Mouse (Mus musculus) CH12.LX (cell line): ENCODE data around the gene Hist1h3g. TPM values are rescaled to one million over a fixed set of nuclear protein-coding genes. Genes with fewer than 3 reads are reported as not detected.

Experiments used
- DNase-seq: peaks from one replicate; pipeline ENCODE4 v3.0.0-alpha.2; 2013; ENCODE audit errors: extremely low read depth
- H3K27ac ChIP-seq: 2 replicates; pipeline ENCODE4 v1.5.1; 2012; ENCODE audit warnings: low read depth, mild to moderate bottlenecking, control low read depth, moderate library complexity; ENCODE audit not compliant: insufficient read depth
- H3K27me3 ChIP-seq: replicated peaks from 2 replicates; pipeline ENCODE3; 2012; ENCODE audit warnings: inconsistent platforms
- H3K36me3 ChIP-seq, 2 experiments: replicated peaks in 1 of 2; 2 replicates each; pipeline versions ENCODE3 to v1.6.1; 2012; ENCODE audit warnings: inconsistent platforms in 1 of 2, low read length in 1 of 2, mild to moderate bottlenecking in 1 of 2, mixed read lengths in 1 of 2, moderate library complexity in 1 of 2; ENCODE audit not compliant: control insufficient read depth in 1 of 2, insufficient read depth in 1 of 2
- H3K4me1 ChIP-seq, 2 experiments: 2 replicates each; pipeline ENCODE4 v1.6.1; 2012; ENCODE audit warnings: inconsistent platforms in 1 of 2, moderate library complexity in 1 of 2; ENCODE audit not compliant: insufficient read depth in 2 of 2, control insufficient read depth in 1 of 2
- H3K4me2 ChIP-seq: 2 replicates; pipeline ENCODE4 v1.6.1; 2012; ENCODE audit warnings: low read depth, mild to moderate bottlenecking, control low read depth; ENCODE audit not compliant: poor library complexity, insufficient read depth, severe bottlenecking
- H3K4me3 ChIP-seq, 3 experiments: fragments of 150-350 bp in 1 of 3; sonication (generic) in 1 of 3; replicated peaks in 1 of 3; 2 replicates each; pipeline versions ENCODE3 to v1.5.1; 2011 to 2012; ENCODE audit warnings: low read depth in 2 of 3, low read length in 2 of 3, mild to moderate bottlenecking in 2 of 3, moderate library complexity in 2 of 3, control low read depth in 1 of 3, improper control_type of control experiment in 1 of 3, inconsistent platforms in 1 of 3, mixed read lengths in 1 of 3; ENCODE audit not compliant: poor library complexity in 1 of 3
- H3K79me2 ChIP-seq: replicated peaks from 2 replicates; pipeline ENCODE4 v1.6.1; 2012; ENCODE audit warnings: mild to moderate bottlenecking, moderate library complexity; ENCODE audit not compliant: control insufficient read depth, poor library complexity, insufficient read depth, severe bottlenecking; ENCODE audit errors: extremely low read depth
- H3K9ac ChIP-seq: 2 replicates; pipeline ENCODE4 v1.6.1; 2012; ENCODE audit warnings: low read depth, mild to moderate bottlenecking, control low read depth, moderate library complexity; ENCODE audit not compliant: insufficient read depth
- H3K9me3 ChIP-seq: replicated peaks from 2 replicates; pipeline ENCODE3; 2012; ENCODE audit warnings: low read length, inconsistent platforms, mixed read lengths
- BHLHE40 ChIP-seq: IDR thresholded peaks from 2 replicates; pipeline ENCODE4 v1.6.1; 2011; ENCODE audit warnings: mild to moderate bottlenecking, low read depth, low read length, improper control_type of control experiment
- CHD1 ChIP-seq: IDR thresholded peaks from 2 replicates; pipeline ENCODE4 v1.6.1; 2012; ENCODE audit warnings: low read depth, low read length, improper control_type of control experiment, inconsistent platforms
- CHD2 ChIP-seq: IDR thresholded peaks from 2 replicates; pipeline ENCODE4 v1.6.1; 2011; ENCODE audit warnings: low read length, improper control_type of control experiment
- CTCF ChIP-seq, 2 experiments: IDR thresholded peaks in 1 of 2; conservative IDR thresholded peaks in 1 of 2; 2 replicates each; pipeline ENCODE4 v1.5.1; 2011 to 2012; ENCODE audit warnings: low read depth in 2 of 2, low read length in 2 of 2, improper control_type of control experiment in 1 of 2, inconsistent platforms in 1 of 2, mild to moderate bottlenecking in 1 of 2, moderate library complexity in 1 of 2
- E2F4 ChIP-seq: IDR thresholded peaks from 2 replicates; pipeline ENCODE4 v1.6.1; 2011; ENCODE audit warnings: low read depth, low read length, improper control_type of control experiment; ENCODE audit not compliant: insufficient replicate concordance
- EP300 ChIP-seq: IDR thresholded peaks from 2 replicates; pipeline ENCODE4 v1.6.1; 2011; ENCODE audit warnings: low read length, improper control_type of control experiment
- ETS1 ChIP-seq: conservative IDR thresholded peaks from 2 replicates; pipeline ENCODE4 v1.6.1; 2012; ENCODE audit warnings: low read depth, mild to moderate bottlenecking, inconsistent platforms, low read length, improper control_type of control experiment, moderate library complexity
- GABPA ChIP-seq: IDR thresholded peaks from 2 replicates; pipeline ENCODE4 v1.6.1; 2012; ENCODE audit warnings: low read depth, low read length, improper control_type of control experiment, inconsistent platforms; ENCODE audit not compliant: insufficient replicate concordance
- HCFC1 ChIP-seq: IDR thresholded peaks from 2 replicates; pipeline ENCODE4 v1.6.1; 2012; ENCODE audit warnings: low read depth, mild to moderate bottlenecking, inconsistent platforms, low read length, improper control_type of control experiment
- JUN ChIP-seq: IDR thresholded peaks from 2 replicates; pipeline ENCODE4 v1.6.1; 2011; ENCODE audit warnings: low read depth, mild to moderate bottlenecking, low read length, improper control_type of control experiment, moderate library complexity; ENCODE audit not compliant: insufficient read depth
- KAT2A ChIP-seq: IDR thresholded peaks from 2 replicates; pipeline ENCODE4 v1.6.1; 2012; ENCODE audit warnings: low read length, improper control_type of control experiment, inconsistent platforms; ENCODE audit not compliant: insufficient replicate concordance
- MAFK ChIP-seq: IDR thresholded peaks from 2 replicates; pipeline ENCODE4 v1.6.1; 2011; ENCODE audit warnings: low read length, improper control_type of control experiment; ENCODE audit not compliant: insufficient replicate concordance
- MEF2A ChIP-seq: IDR thresholded peaks from 2 replicates; pipeline ENCODE4 v1.6.1; 2014; ENCODE audit warnings: low read depth, mild to moderate bottlenecking, inconsistent platforms, low read length, improper control_type of control experiment, borderline replicate concordance
- MXI1 ChIP-seq: IDR thresholded peaks from 2 replicates; pipeline ENCODE4 v1.6.1; 2011; ENCODE audit warnings: mild to moderate bottlenecking, low read depth, low read length, improper control_type of control experiment
- NELFE ChIP-seq: IDR thresholded peaks from 2 replicates; pipeline ENCODE4 v1.6.1; 2011; ENCODE audit warnings: low read depth, low read length, improper control_type of control experiment
- NRF1 ChIP-seq: IDR thresholded peaks from 2 replicates; pipeline ENCODE4 v1.6.1; 2014; ENCODE audit warnings: low read depth, mild to moderate bottlenecking, inconsistent platforms, low read length, improper control_type of control experiment, moderate library complexity
- POLR2A ChIP-seq: IDR thresholded peaks from 2 replicates; pipeline ENCODE4 v1.6.1; 2011; ENCODE audit warnings: low read depth, mild to moderate bottlenecking, improper control_type of control experiment, low read length
- POLR2AphosphoS2 ChIP-seq: IDR thresholded peaks from 2 replicates; pipeline ENCODE4 v1.6.1; 2011; ENCODE audit warnings: low read depth, low read length, improper control_type of control experiment
- RAD21 ChIP-seq: IDR thresholded peaks from 2 replicates; pipeline ENCODE4 v1.6.1; 2011; ENCODE audit warnings: low read depth, mild to moderate bottlenecking, low read length, improper control_type of control experiment, moderate library complexity
- SIN3A ChIP-seq: IDR thresholded peaks from 2 replicates; pipeline ENCODE4 v1.6.1; 2012; ENCODE audit warnings: low read length, improper control_type of control experiment, inconsistent platforms
- SMC3 ChIP-seq: IDR thresholded peaks from 2 replicates; pipeline ENCODE4 v1.6.1; 2011; ENCODE audit warnings: low read depth, low read length, improper control_type of control experiment
- TBP ChIP-seq: conservative IDR thresholded peaks from 2 replicates; pipeline ENCODE4 v1.6.1; 2011; ENCODE audit warnings: low read depth, low read length, improper control_type of control experiment
- TCF12 ChIP-seq: IDR thresholded peaks from 2 replicates; pipeline ENCODE4 v1.6.1; 2014; ENCODE audit warnings: low read depth, mild to moderate bottlenecking, inconsistent platforms, low read length, improper control_type of control experiment
- USF1 ChIP-seq: IDR thresholded peaks from 2 replicates; pipeline ENCODE4 v1.6.1; 2014; ENCODE audit warnings: low read depth, mild to moderate bottlenecking, inconsistent platforms, low read length, improper control_type of control experiment
- USF2 ChIP-seq: conservative IDR thresholded peaks from 2 replicates; pipeline ENCODE4 v1.6.1; 2011; ENCODE audit warnings: low read depth, low read length, improper control_type of control experiment
- ZC3H11A ChIP-seq: IDR thresholded peaks from 2 replicates; pipeline ENCODE4 v1.6.1; 2012; ENCODE audit warnings: low read depth, mild to moderate bottlenecking, inconsistent platforms, low read length, improper control_type of control experiment
- ZKSCAN1 ChIP-seq: IDR thresholded peaks from 2 replicates; pipeline ENCODE4 v1.6.1; 2012; ENCODE audit warnings: low read depth, inconsistent platforms, low read length, improper control_type of control experiment, borderline replicate concordance
- ZNF384 ChIP-seq: IDR thresholded peaks from 2 replicates; pipeline ENCODE4 v1.6.1; 2012; ENCODE audit warnings: low read depth, low read length, improper control_type of control experiment, inconsistent platforms
- dilution Hi-C: fragments of 300-500 bp; cut with MboI; formaldehyde crosslinking; loops from 2 replicates; pipeline ENCODE4 v1.14.3; 2020; ENCODE audit warnings: low sequenced_read_pairs; ENCODE audit not compliant: extremely low pct_unique_long_range_greater_than_20kb, extremely low pct_ligation_motif_present
- in situ Hi-C: fragments of 300-500 bp; cut with MboI; formaldehyde crosslinking; loops from 3 replicates; pipeline ENCODE4 v1.14.3; 2019; ENCODE audit warnings: low sequenced_read_pairs, low pct_ligation_motif_present, low pct_unique_long_range_greater_than_20kb, mixed read lengths
- polyA plus RNA-seq: library from polyadenylated mRNA; unstranded; fragments of >175 nt; gene quantifications from 2 replicates; pipeline ENCODE4 v1.2.1, GENCODE M21; 2012; ENCODE audit warnings: low read depth; ENCODE audit not compliant: insufficient read length
- total RNA-seq, 2 experiments: library from RNA; depleted of rRNA; stranded (reverse); fragments of 300-350 nt in 1 of 2; fragments of >200 nt in 1 of 2; gene quantifications; 2 replicates each; pipeline ENCODE4 v1.2.3; 2012 to 2014

Hist1h3g gene
- total and polyA plus RNA-seq, 3 experiments = 3.4 to 608 (median 75.3) TPM

- in situ Hi-C loops = loop anchor here (25.0 kb wide), 1 partner anchor 1835 kb away; the partner anchor contains the start of gene Hist1h4j
- Histone ChIP-seq H3K4me2 (peak overlapping the region; percentile 78), H3K9me3 (no peaks in the 10 kb centered on the region), H3K36me3 (no peaks in the 10 kb centered on the region), H3K27me3 (no peaks in the 10 kb centered on the region), H3K9ac (peak overlapping the region; percentile 91), H3K79me2 (no peaks in the 10 kb centered on the region), H3K27ac (peak overlapping the region; percentile 98), H3K4me3 (peak overlapping the region; percentile 24 to 36 (median 34)), H3K4me1 (peaks cover 0 to 14% of the 10 kb centered on the region in 2 experiments; a peak in 2 of 4 replicates)
- dilution Hi-C loops = no loop called here
- DNase-seq = peak; percentile 66
- TF ChIP-seq ETS1 (no peak), CHD2 (no peak), ZC3H11A (no peak), ZNF384 (no peak), NRF1 (no peak), POLR2A (no peak; the same call in 1 of the 2 replicates), NELFE (peak; percentile 7; the same call in 1 of the 2 replicates), MEF2A (no peak), RAD21 (no peak), TBP (no peak; the same call in 1 of the 2 replicates), MAFK (no peak), HCFC1 (0 out of 2 replicates have a peak, but pooled peaks have one; percentile 10), POLR2AphosphoS2 (peak; percentile 82), MXI1 (no peak; the same call in 1 of the 2 replicates), TCF12 (no peak), CHD1 (peak; percentile 20; the same call in 1 of the 2 replicates), CTCF (conservative IDR thresholded peaks at IDR 0.05 in 1 of 2, IDR thresholded peaks at IDR 0.05 in 1 of 2; ENCODE audit: low read depth in 2 of 2, low read length in 2 of 2) (no peak), GABPA (no peak), JUN (no peak), KAT2A (no peak), E2F4 (0 out of 2 replicates have a peak, but pooled peaks have one; percentile 26), BHLHE40 (no peak), USF2 (no peak), SMC3 (no peak), USF1 (no peak), ZKSCAN1 (no peak), SIN3A (no peak; the same call in none of the 2 replicates), EP300 (no peak)
These were observed 37.2 kb downstream of the Hist1h3g start for GRCm38 (mm10) chr13:23572218-23573033.
